Mouse (Mus musculus): ENCODE results near the gene Hcn1. TPM values are rescaled to one million over a fixed set of nuclear protein-coding genes. Genes with fewer than 3 reads are reported as not detected.

Hcn1 gene
- total RNA-seq (2014; rRNA removed) (9.8 and 9.9 TPM in 2 replicates), polyA plus RNA-seq (2015; fragmentation: Nextera tagmentation; extraction: Ambion mirVana) (2.6 and 2.7 TPM in 2 replicates)

- H3K9me3 ChIP-seq (ENCODE audit: low read length), result no peaks in the 10 kb centered on the region
- H3K36me3 ChIP-seq (ENCODE audit: insufficient read depth, low read length), result no peaks in the 10 kb centered on the region
- peak within 1 kb of the TSS; percentile 69 for H3K27ac ChIP-seq
- DNase-seq (ENCODE audit: low spot score), result peak; percentile 89
- peak within 1 kb of the TSS; percentile 80 for H3K4me3 ChIP-seq (ENCODE audit: low read length)
- under 1% methylated on average over 45 of the region's 45 CpGs for WGBS
- peak; percentile 95 for ATAC-seq
- peak; percentile 54 for TF ChIP-seq CTCF (IDR thresholded peaks at IDR 0.05; ENCODE audit: low read depth)
- H3K4me2 ChIP-seq (ENCODE audit: low read depth, low read length), result peak within 1 kb of the TSS; percentile 65
- no peaks in the 10 kb centered on the region for H3K27me3 ChIP-seq (ENCODE audit: insufficient read depth, low read length)
- no peaks in the 10 kb centered on the region for H3K4me1 ChIP-seq (ENCODE audit: insufficient read depth, low read length)
- H3K9ac ChIP-seq (replicated peaks; ENCODE audit: low read length), result peak within 1 kb of the TSS; percentile 80
Measured at GRCm38 (mm10) chr13:117602181-117602580, at the start of gene Hcn1. Gene Hcn1, plus strand, starts transcription at chr13:117602320.

GRCm38 (mm10) chr13:117567251-117567650 lies 34.9 kb upstream of the Hcn1 start:
- no peak for TF ChIP-seq CTCF (IDR thresholded peaks at IDR 0.05; ENCODE audit: low read depth)
- 51% methylated on average over 8 of the region's 8 CpGs for WGBS
- Histone ChIP-seq H3K27me3 (ENCODE audit: insufficient read depth, low read length) (no peaks in the 10 kb centered on the region), H3K4me3 (ENCODE audit: low read length) (no peak overlapping the region), H3K4me1 (ENCODE audit: insufficient read depth, low read length) (no peaks in the 10 kb centered on the region), H3K9me3 (ENCODE audit: low read length) (no peaks in the 10 kb centered on the region), H3K9ac (replicated peaks; ENCODE audit: low read length) (no peak overlapping the region), H3K4me2 (ENCODE audit: low read depth, low read length) (no peak overlapping the region), H3K36me3 (ENCODE audit: insufficient read depth, low read length) (no peaks in the 10 kb centered on the region), H3K27ac (no peak overlapping the region)
- DNase-seq (ENCODE audit: low spot score) (peak; percentile 81), ATAC-seq (peak; percentile 93)

GRCm38 (mm10) chr13:117571747-117572146 lies 30.4 kb upstream of the Hcn1 start:
- no peak for ATAC-seq

GRCm38 (mm10) chr13:117594494-117595182 lies 7.5 kb upstream of the Hcn1 start:
- TF ChIP-seq CTCF (IDR thresholded peaks at IDR 0.05; ENCODE audit: low read depth), result no peak
- ATAC-seq, result no peak
- WGBS, result 42% methylated on average over 10 of the region's 10 CpGs

More at GRCm38 (mm10) chr13:117571747-117572146, 30.4 kb upstream of the Hcn1 start:
- H3K4me3 ChIP-seq (ENCODE audit: low read length), result no peak overlapping the region
- no peak overlapping the region for H3K27ac ChIP-seq
- DNase-seq (ENCODE audit: low spot score), result no peak
- no peaks in the 10 kb centered on the region for H3K27me3 ChIP-seq (ENCODE audit: insufficient read depth, low read length)
- WGBS, result 36% methylated on average over 3 of the region's 3 CpGs
- no peaks in the 10 kb centered on the region for H3K36me3 ChIP-seq (ENCODE audit: insufficient read depth, low read length)
- TF ChIP-seq CTCF (IDR thresholded peaks at IDR 0.05; ENCODE audit: low read depth), result no peak
- no peaks in the 10 kb centered on the region for H3K9me3 ChIP-seq (ENCODE audit: low read length)
- no peak overlapping the region for H3K9ac ChIP-seq (replicated peaks; ENCODE audit: low read length)
- H3K4me1 ChIP-seq (ENCODE audit: insufficient read depth, low read length), result no peaks in the 10 kb centered on the region
- no peak overlapping the region for H3K4me2 ChIP-seq (ENCODE audit: low read depth, low read length)

GRCm38 (mm10) chr13:117595183-117595532 lies 7.0 kb upstream of the Hcn1 start:
- no peaks in the 10 kb centered on the region for H3K36me3 ChIP-seq (ENCODE audit: insufficient read depth, low read length)
- no peak overlapping the region for H3K4me3 ChIP-seq (ENCODE audit: low read length)
- 17% methylated on average over 3 of the region's 3 CpGs for whole genome bisulfite sequencing
- H3K4me1 ChIP-seq (ENCODE audit: insufficient read depth, low read length), result no peaks in the 10 kb centered on the region
- ATAC-seq, result no peak
- no peak overlapping the region for H3K4me2 ChIP-seq (ENCODE audit: low read depth, low read length)
- no peak for TF ChIP-seq CTCF (IDR thresholded peaks at IDR 0.05; ENCODE audit: low read depth)
- H3K9ac ChIP-seq (replicated peaks; ENCODE audit: low read length), result no peak overlapping the region
- no peaks in the 10 kb centered on the region for H3K9me3 ChIP-seq (ENCODE audit: low read length)
- DNase-seq (ENCODE audit: low spot score), result peak; percentile 30
- no peak overlapping the region for H3K27ac ChIP-seq
- H3K27me3 ChIP-seq (ENCODE audit: insufficient read depth, low read length), result no peaks in the 10 kb centered on the region

More at GRCm38 (mm10) chr13:117594494-117595182, 7.5 kb upstream of the Hcn1 start:
- Histone ChIP-seq H3K4me2 (ENCODE audit: low read depth, low read length) (no peak overlapping the region), H3K4me3 (ENCODE audit: low read length) (no peak overlapping the region), H3K9ac (replicated peaks; ENCODE audit: low read length) (no peak overlapping the region), H3K9me3 (ENCODE audit: low read length) (no peaks in the 10 kb centered on the region), H3K4me1 (ENCODE audit: insufficient read depth, low read length) (no peaks in the 10 kb centered on the region), H3K27ac (no peak overlapping the region), H3K36me3 (ENCODE audit: insufficient read depth, low read length) (no peaks in the 10 kb centered on the region), H3K27me3 (ENCODE audit: insufficient read depth, low read length) (no peaks in the 10 kb centered on the region)
- DNase-seq (ENCODE audit: low spot score), result no peak

- no peaks in the 10 kb centered on the region for H3K4me1 ChIP-seq (ENCODE audit: insufficient read depth, low read length)
- no peak overlapping the region for H3K27ac ChIP-seq
- DNase-seq (ENCODE audit: low spot score) (peak; percentile 34), ATAC-seq (no peak; the same call in 1 of the 2 replicates)
- 41% methylated on average over 9 of the region's 9 CpGs for WGBS
- peak overlapping the region; percentile 80 for H3K4me3 ChIP-seq (ENCODE audit: low read length)
- no peak for TF ChIP-seq CTCF (IDR thresholded peaks at IDR 0.05; ENCODE audit: low read depth)
- H3K4me2 ChIP-seq (ENCODE audit: low read depth, low read length), result peak overlapping the region; percentile 65
- no peaks in the 10 kb centered on the region for H3K36me3 ChIP-seq (ENCODE audit: insufficient read depth, low read length)
- no peak overlapping the region for H3K9ac ChIP-seq (replicated peaks; ENCODE audit: low read length)
- H3K27me3 ChIP-seq (ENCODE audit: insufficient read depth, low read length), result no peaks in the 10 kb centered on the region
- H3K9me3 ChIP-seq (ENCODE audit: low read length), result no peaks in the 10 kb centered on the region
Measured at GRCm38 (mm10) chr13:117601331-117601965, 672 bp upstream of the Hcn1 start.
